Mouse (Mus musculus) cerebellum, adult (tissue): ENCODE data around the gene A030014E15Rik.

Experiments
- ATAC-seq: cut with Nextera tagmentation; 2 replicates; pipeline ENCODE4 v1.9.2; 2017; ENCODE audit warnings: mild to moderate bottlenecking, moderate library complexity, mixed read lengths; ENCODE audit not compliant: insufficient number of reproducible peaks, low FRiP score, low TSS enrichment

The A030014E15Rik gene

DNA sequence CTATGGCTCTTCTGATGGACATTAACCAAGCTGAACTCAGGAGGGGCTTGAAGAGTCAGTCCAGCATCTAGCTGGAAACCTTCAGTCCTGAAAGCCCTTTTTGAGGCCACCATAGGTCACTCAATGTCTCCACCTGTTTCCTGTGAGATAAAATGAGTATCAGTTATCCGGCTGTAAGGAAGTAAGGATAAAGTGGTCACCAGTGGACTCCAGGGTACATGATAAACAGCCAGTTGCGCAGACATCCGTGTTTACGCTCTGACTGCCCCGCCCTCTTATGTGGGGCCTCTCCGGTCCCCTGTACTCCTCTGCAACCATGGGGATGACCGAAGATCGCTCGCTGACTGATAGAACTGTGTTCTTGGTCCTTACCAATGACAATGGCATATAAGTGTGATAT, 49.6 kb downstream of the A030014E15Rik start:
- ATAC-seq: no peak
